Mouse (Mus musculus) stomach, postnatal 0 days (tissue): ENCODE measurements around the gene Rc3h2.

Source experiments
- CTCF ChIP-seq: IDR thresholded peaks from 2 replicates; pipeline ENCODE4 v1.5.1; 2016; ENCODE audit warnings: antibody characterized with exemption, low read depth, mild to moderate bottlenecking, moderate library complexity
- EP300 ChIP-seq: optimal IDR thresholded peaks from 2 replicates; pipeline ENCODE3; 2016; ENCODE audit warnings: antibody characterized with exemption

DNA sequence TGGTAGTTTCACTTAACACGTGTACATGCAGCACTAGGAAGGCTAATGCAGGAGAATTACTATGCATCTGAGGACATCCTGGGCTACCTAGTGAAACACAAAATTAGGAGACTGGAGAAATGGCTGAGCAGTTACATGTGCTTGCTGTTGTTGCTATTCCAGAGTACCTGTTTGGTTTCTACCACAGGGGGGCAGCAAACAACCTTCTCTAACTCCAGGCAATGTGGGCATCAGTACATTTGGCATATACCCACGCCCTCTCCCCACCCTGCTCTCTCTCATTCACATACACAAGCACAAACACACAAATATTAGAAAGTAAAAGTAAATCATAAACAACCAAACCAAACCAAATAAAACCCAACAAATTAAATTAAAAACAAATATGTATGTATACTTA, 42.5 kb downstream of the Rc3h2 start:
- TF ChIP-seq EP300 (no peak), CTCF (peak; percentile 80)
